Mouse (Mus musculus) embryonic fibroblast, embryonic 13.5 days (primary cell): ENCODE measurements around the gene Rd3. TPM values are rescaled to one million over a fixed set of nuclear protein-coding genes. Genes with fewer than 3 reads are reported as not detected.
A peak's percentile ranks its signal among the peaks of the same experiment; 100 is the strongest.

Source experiments
- H3K27ac ChIP-seq: 2 replicates; pipeline ENCODE4 v1.5.1; 2012; ENCODE audit warnings: low read length, control low read depth, inconsistent platforms; ENCODE audit not compliant: insufficient read depth
- H3K4me1 ChIP-seq: 2 replicates; pipeline ENCODE4 v1.6.1; 2011; ENCODE audit warnings: low read length; ENCODE audit not compliant: control insufficient read depth, insufficient read depth
- H3K4me3 ChIP-seq: 2 replicates; pipeline ENCODE4 v1.5.1; 2011; ENCODE audit warnings: mild to moderate bottlenecking, control low read depth, low read length; ENCODE audit not compliant: insufficient read depth
- CTCF ChIP-seq: IDR thresholded peaks from 2 replicates; pipeline ENCODE4 v1.5.1; 2011; ENCODE audit warnings: mild to moderate bottlenecking, control low read depth, low read length, moderate library complexity, borderline replicate concordance; ENCODE audit not compliant: insufficient read depth
- POLR2A ChIP-seq: IDR thresholded peaks from 2 replicates; pipeline ENCODE4 v1.6.1; 2011; ENCODE audit warnings: low read depth, mild to moderate bottlenecking, control low read depth, low read length, moderate library complexity
- polyA plus RNA-seq: library from polyadenylated mRNA; stranded (reverse); fragments of >200 nt; gene quantifications from 2 replicates; pipeline ENCODE4 v1.2.4, GENCODE M21; 2011; ENCODE audit warnings: low read depth; ENCODE audit not compliant: missing spikeins, insufficient read length

The Rd3 gene
- polyA plus RNA-seq, 1 experiment = not detected

DNA sequence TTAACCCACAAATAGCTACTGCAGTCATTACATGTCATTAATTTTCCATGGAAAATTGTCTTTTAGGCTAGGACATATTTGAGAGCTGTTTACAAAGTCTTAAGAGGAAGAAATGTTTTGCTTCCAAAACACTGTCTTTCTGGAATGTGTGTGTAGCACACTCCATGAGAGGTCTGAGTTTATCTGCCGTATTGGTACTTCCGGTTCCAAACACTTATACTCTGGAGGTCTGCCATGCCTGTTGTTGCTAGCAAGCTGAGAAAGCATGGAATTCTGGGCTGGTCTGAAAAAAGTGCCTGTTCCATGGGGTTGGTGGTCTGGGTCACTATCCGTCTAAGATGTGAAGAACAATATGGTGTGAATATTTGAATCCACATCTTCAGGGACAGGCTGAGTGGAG, 11.5 kb downstream of the Rd3 start:
- no peak for TF ChIP-seq CTCF
- 0 out of 2 replicates have a peak, but pooled peaks have one; percentile 2 for TF ChIP-seq POLR2A

DNA sequence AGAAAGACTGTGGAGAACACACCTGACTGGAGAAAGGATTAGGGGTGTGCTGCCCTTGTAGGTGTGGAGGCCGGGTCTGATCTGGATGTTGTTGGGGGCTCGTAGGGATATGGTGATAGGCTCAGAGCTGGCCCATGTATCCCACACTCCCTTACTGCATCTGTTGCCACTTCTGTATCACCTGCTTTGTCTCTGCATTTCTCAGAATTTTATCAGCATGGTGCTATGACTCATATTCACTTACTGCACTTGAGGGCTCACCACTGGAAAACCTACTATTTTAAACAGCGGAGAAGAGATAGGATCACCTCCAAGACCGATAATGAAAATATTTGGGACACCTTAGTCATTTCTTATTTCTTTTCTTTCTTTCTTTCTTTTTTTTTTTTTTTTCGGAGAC, 11.9 kb downstream of the Rd3 start:
- TF ChIP-seq CTCF = no peak
- TF ChIP-seq POLR2A = peak; percentile 4; the same call in 1 of the 2 replicates
- Histone ChIP-seq H3K4me1 (no peaks in the 10 kb centered on the region), H3K4me3 (no peak overlapping the region)

More for the DNA sequence above, 11.5 kb downstream of the Rd3 start:
- Histone ChIP-seq H3K4me3 (no peak overlapping the region), H3K4me1 (no peaks in the 10 kb centered on the region), H3K27ac (no peak overlapping the region)

DNA sequence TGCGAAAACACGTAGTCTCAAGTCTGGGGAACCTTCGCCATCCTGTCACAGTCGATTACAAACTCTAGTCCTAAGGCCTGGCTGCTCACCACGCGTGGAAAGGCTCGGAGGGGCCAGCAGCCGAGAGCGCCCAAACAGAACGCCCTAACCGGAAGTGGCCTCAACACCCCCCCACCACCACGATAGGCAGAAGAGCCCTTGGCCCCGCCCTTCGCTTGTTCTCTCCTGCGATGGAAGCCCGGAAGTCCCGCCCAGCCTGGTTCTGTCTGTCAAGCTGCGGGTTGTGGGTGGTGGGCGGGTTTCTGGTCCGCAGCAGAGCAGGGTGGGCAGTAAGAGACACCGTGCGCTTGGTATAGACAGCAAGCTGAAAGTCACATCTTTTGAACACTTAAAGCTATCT, 12.8 kb downstream of the Rd3 start:
- TF ChIP-seq CTCF = no peak
- TF ChIP-seq POLR2A = peak; percentile 93
- Histone ChIP-seq H3K4me3 (peak overlapping the region; percentile 82), H3K4me1 (no peaks in the 10 kb centered on the region), H3K27ac (peak overlapping the region; percentile 43; the same call in 1 of the 2 replicates)

More for the DNA sequence above, 11.9 kb downstream of the Rd3 start:
- no peak overlapping the region for H3K27ac ChIP-seq

DNA sequence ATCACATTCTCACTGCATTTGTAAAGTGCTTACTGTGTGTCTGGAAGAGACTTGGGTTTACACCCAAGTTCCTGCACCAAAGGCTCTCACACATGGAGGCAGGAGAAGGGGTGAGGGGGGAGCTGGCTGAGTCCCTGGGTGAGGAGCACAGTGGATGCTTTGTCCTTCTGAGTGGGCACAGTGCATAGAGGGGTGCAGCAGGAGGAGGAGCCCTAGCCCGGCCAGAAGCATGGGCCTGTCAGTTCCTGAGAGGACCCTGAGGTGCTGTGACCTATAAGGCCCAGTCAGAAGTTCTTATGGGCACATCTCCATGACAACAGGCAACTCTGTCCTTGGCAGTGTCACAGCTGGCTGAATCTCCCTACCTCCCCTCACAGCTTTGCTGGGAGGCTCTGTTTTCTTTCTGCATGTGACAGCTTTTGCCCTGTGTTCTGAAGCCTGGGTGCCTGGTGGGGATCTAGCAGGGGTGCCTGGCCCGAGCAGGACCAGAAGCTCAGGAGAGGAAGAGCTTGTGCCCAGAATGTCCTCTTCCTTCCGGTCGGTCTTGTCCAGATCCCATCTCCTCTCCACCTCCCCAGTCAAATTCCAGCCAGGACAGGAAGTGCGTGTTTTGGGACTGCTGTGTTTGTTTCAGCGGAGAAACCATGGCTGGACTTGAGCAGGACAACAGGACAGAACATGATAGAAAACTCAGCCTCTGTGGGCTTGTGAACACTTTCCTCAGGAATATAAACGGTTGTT, 15.0 kb downstream of the Rd3 start:
- Histone ChIP-seq H3K4me1 (no peaks in the 10 kb centered on the region), H3K4me3 (no peak overlapping the region), H3K27ac (no peak overlapping the region)
- TF ChIP-seq CTCF (no peak), POLR2A (no peak)

DNA sequence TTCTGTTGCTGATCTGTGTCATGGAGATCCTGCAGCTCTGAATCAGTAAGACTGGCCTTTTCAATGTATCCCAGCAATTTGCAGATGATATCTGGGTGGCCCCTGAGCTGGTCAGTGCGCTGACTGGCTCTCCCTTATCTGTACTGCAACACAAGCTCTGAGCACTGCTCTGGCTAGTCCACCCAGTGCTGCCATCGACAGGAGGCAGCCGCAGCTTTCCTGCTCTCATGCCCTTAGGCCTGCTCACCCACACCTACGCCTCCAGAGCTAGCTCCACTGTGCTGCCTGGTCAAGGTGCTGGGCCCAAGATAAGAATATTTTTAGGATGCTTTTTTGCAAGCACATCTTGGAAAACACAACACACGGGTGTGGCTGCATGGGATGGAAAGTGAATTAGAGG, 17.3 kb downstream of the Rd3 start:
- H3K4me3 ChIP-seq = no peak overlapping the region
- H3K4me1 ChIP-seq = no peaks in the 10 kb centered on the region
- no peak overlapping the region for H3K27ac ChIP-seq
- no peak for TF ChIP-seq POLR2A
- no peak for TF ChIP-seq CTCF

DNA sequence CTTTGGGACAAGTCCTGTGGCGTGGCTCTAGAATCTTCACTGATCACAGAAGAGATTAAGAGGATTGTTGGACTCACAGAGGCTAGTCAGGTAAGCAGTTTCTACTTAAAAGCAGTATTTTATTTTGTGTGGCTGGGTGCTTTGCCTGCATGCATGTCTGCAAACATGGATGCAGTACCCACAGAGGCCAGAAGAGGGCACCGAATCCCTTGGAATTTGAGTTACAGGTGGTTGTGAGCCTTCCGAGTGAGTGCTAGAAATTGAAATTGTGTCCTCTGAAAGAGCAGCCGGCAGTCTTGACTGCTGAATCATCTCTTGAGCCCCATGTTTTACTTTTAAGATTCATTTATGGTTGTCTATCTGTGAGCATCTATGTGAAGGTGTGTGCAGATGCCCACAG, 18.3 kb downstream of the Rd3 start:
- no peak for TF ChIP-seq POLR2A
- TF ChIP-seq CTCF = peak; percentile 40; the same call in 1 of the 2 replicates
- Histone ChIP-seq H3K27ac (no peak overlapping the region), H3K4me3 (no peak overlapping the region), H3K4me1 (no peaks in the 10 kb centered on the region)

DNA sequence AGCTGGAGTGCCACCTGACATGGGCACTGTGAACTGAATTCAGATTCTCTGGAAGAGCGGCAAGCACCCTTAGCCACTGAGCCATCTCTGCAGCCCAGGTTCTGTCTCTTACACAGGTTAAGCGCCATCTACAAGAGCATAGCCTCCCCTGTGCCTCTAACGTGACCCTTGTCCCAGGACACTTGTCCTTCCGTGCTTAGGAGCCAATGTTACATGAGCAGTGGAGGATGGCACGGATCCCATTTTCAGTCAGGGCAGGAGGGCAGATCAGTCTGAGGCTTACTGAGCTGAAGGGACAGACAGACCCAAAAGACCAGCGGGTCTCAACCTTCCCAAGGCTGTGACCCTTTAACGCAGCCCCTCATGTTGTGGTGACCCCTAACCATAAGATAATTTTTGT, 18.7 kb downstream of the Rd3 start:
- H3K27ac ChIP-seq = no peak overlapping the region
- TF ChIP-seq CTCF = no peak
- TF ChIP-seq POLR2A = no peak
- no peak overlapping the region for H3K4me3 ChIP-seq
- no peaks in the 10 kb centered on the region for H3K4me1 ChIP-seq

DNA sequence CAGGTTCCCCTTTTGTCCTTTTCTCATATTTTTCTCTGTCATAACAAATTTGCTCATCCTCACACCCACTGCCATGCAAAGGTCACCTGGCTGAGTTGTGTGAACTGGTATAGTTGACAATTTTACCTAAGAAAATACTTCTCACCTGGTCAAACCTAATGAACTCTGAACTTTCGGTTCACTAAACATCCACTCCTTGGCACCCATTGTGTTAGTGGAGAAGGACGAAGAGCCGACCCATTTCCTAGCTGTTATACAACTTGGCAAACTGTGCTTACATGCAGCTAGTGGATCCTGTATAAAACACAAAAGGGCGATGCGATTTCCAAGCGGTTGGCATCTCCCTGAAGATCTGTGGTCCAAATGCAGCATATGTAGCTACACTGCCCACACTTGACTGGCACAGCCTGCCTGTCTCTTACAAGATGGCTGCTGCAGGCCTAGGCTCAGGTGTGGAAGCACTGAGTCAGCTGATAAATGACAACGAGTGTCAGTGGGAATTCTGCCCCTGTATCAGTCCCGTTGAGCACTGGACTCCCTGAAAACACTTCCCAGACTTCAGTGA, 19.5 kb downstream of the Rd3 start:
- TF ChIP-seq CTCF (no peak), POLR2A (no peak)
- Histone ChIP-seq H3K4me1 (no peaks in the 10 kb centered on the region), H3K4me3 (no peak overlapping the region), H3K27ac (no peak overlapping the region)

DNA sequence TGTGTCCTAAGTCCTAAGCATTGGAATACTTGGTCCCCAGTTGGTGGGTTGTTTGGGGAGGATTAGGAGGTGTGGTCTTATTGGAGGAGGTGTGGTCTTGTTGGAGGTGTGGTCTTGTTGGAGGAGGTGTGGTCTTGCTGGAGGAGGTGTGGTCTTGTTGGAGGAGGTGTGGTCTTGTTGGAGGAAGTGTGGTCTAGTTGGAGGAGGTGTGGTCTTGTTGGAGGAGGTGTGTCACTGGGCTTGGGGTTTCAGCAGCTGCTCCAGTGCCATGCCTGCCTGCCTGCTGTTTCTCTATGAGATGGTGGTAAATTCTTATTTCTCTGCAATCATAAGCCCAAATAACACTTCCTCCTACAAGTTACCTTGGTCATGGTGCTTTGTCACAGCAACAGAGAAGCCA, 21.9 kb downstream of the Rd3 start:
- no peaks in the 10 kb centered on the region for H3K4me1 ChIP-seq
- no peak overlapping the region for H3K4me3 ChIP-seq
- TF ChIP-seq CTCF (no peak), POLR2A (no peak)
- no peak overlapping the region for H3K27ac ChIP-seq

Other genes starting within 250 kb of the Rd3 start
- 13.6 and 20.9 TPM in 2 replicates for gene Nek2, start 155.9 kb upstream of the Rd3 start, polyA plus RNA-seq
- gene Slc30a1, start 70.6 kb upstream of the Rd3 start, polyA plus RNA-seq = 8.3 and 10.1 TPM in 2 replicates
- 19.4 and 21.9 TPM in 2 replicates for gene Traf5, start 115.2 kb downstream of the Rd3 start, polyA plus RNA-seq
- gene Rcor3, start 160.7 kb downstream of the Rd3 start, polyA plus RNA-seq = 34.1 and 50.2 TPM in 2 replicates
- 0.18 TPM in 1 of 2 replicates, not detected in the other for gene Kcnh1, start 213.4 kb downstream of the Rd3 start, polyA plus RNA-seq